28 mouse cellular contexts compared by ENCODE assay signal in the genomic region with DNA sequence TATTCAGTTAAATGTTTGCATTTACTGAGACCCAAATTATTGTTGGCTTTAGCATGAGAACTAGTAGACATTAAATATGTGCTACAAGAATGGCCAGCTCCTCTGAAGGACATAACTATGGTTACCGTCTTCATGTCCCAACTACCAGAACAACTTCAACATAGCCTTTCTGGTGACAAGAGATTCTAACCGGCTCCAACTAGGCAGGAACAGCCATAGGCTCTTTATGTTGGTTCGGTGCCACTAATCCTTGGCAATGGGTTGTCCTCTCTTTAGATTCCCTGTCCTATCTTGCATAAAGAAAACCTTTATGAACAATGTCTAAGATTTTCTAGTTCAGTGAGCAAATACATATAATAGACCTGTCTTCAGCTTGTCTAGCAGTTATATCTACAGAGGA. TPM values are rescaled to one million over a fixed set of nuclear protein-coding genes. Genes with fewer than 3 reads are reported as not detected.
"Had no signal": no experiment of that assay in that cellular context is flagged by ENCODE, and none has a peak within 500 bp of the region (broad histone marks: within the 10 kb centered on the region; RNA-seq: fewer than 3 reads in every experiment).

No protein-coding gene starts in this region.

- H3K27ac ChIP-seq: embryonic facial prominence, embryonic 10.5 days; embryonic facial prominence, embryonic 12.5 days; embryonic facial prominence, embryonic 13.5 days; embryonic facial prominence, embryonic 15.5 days; forebrain, embryonic 10.5 days; forebrain, embryonic 12.5 days; forebrain, embryonic 13.5 days; forebrain, embryonic 15.5 days; gastrocnemius, adult 2 months; heart, adult 2 months had no signal

- H3K9ac ChIP-seq: embryonic facial prominence, embryonic 12.5 days; embryonic facial prominence, embryonic 13.5 days; embryonic facial prominence, embryonic 15.5 days; forebrain, embryonic 12.5 days; forebrain, embryonic 13.5 days; forebrain, embryonic 15.5 days; forebrain, postnatal 0 days had no signal

- H3K4me2 ChIP-seq: embryonic facial prominence, embryonic 12.5 days; embryonic facial prominence, embryonic 13.5 days; embryonic facial prominence, embryonic 15.5 days; forebrain, embryonic 12.5 days; forebrain, embryonic 13.5 days; forebrain, embryonic 15.5 days had no signal

- ATAC-seq: forebrain, embryonic 13.5 days; forebrain, embryonic 14.5 days; forebrain, embryonic 15.5 days; forebrain, embryonic 16.5 days; forebrain, postnatal 0 days had no signal

- DNase-seq: cerebellum, adult 2 months; cerebellum, adult 8-10 months; cerebellum, adult 9-10 months; cerebellum, adult 9-11 months; cerebellum, postnatal 10 days; cerebellum, postnatal 14 days; cerebellum, postnatal 25 days; cerebellum, postnatal 36 days; embryo, embryonic 11 days; forebrain, postnatal 0 days; gastrocnemius, adult 2 months; gastrocnemius, postnatal 10 days; gastrocnemius, postnatal 14 days; gastrocnemius, postnatal 25 days; gastrocnemius, postnatal 36 days; heart, adult 18-20 months; heart, adult 2 months had no signal

- H3K27me3 ChIP-seq: embryonic facial prominence, embryonic 12.5 days; embryonic facial prominence, embryonic 13.5 days; embryonic facial prominence, embryonic 15.5 days; forebrain, embryonic 12.5 days; forebrain, embryonic 13.5 days; forebrain, embryonic 15.5 days had no signal

- H3K9me3 ChIP-seq: embryonic facial prominence, embryonic 10.5 days; embryonic facial prominence, embryonic 12.5 days; embryonic facial prominence, embryonic 13.5 days; embryonic facial prominence, embryonic 15.5 days; forebrain, embryonic 10.5 days; forebrain, embryonic 12.5 days; forebrain, embryonic 13.5 days; forebrain, embryonic 15.5 days had no signal

- H3K4me1 ChIP-seq: embryonic facial prominence, embryonic 10.5 days; embryonic facial prominence, embryonic 12.5 days; embryonic facial prominence, embryonic 13.5 days; embryonic facial prominence, embryonic 15.5 days; forebrain, embryonic 10.5 days; forebrain, embryonic 12.5 days; forebrain, embryonic 15.5 days had no signal

- H3K36me3 ChIP-seq: embryonic facial prominence, embryonic 10.5 days; embryonic facial prominence, embryonic 12.5 days; embryonic facial prominence, embryonic 13.5 days; embryonic facial prominence, embryonic 15.5 days; forebrain, embryonic 10.5 days; forebrain, embryonic 12.5 days; forebrain, embryonic 15.5 days had no signal

- H3K4me3 ChIP-seq: embryonic facial prominence, embryonic 10.5 days; embryonic facial prominence, embryonic 12.5 days; embryonic facial prominence, embryonic 13.5 days; embryonic facial prominence, embryonic 15.5 days; erythroblast, embryonic 14.5 days; forebrain, embryonic 10.5 days; forebrain, embryonic 12.5 days; forebrain, embryonic 13.5 days; forebrain, embryonic 15.5 days; gastrocnemius, adult 2 months; heart, adult 2 months had no signal

RNA-seq across cellular contexts. Expression of a gene that starts 14.7 kb away (rescaled TPM):
- polyA plus RNA-seq: erythroblast, embryonic 14.5 days had no signal
